8 mouse cellular contexts compared by ENCODE assay signal in the genomic region with DNA sequence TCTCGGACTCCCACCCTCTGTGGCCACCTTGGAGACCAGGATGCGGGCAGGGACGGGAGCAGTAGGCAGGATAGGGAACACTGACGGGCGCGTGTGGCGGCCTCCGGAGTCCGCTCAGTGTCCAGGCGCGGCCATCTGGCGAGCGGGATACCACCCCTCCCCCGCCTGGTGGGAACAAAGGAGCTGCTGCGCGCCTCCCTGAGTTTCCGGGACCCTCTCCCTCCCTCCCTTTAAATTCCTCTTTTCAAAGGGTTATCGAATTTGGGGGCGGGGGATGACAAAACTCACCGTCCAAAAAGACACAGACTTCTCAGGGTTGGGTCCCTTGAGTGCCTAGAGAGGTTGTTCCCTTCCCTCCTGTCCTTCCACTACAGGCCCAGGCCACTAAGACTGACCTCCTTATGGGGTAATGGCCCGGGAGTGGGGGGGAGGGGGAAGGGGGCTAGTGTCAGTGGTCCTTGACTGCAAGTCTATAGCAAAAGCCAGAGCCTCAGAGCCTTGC. TPM values are rescaled to one million over a fixed set of nuclear protein-coding genes. Genes with fewer than 3 reads are reported as not detected.
DNase-seq lines count a peak whose midpoint lies in the region; ATAC-seq lines count a peak whose summit lies in the region.

No protein-coding gene starts in this region.

- peak overlapping the region; percentile 98 for H3K27ac ChIP-seq in neural tube, embryonic 11.5 days (ENCODE audit: low read depth, low read length)
- peak overlapping the region; percentile 99 for H3K27ac ChIP-seq in limb, embryonic 12.5 days
- peak overlapping the region; percentile 98 for H3K27ac ChIP-seq in stomach, embryonic 14.5 days (ENCODE audit: low read length)

- peaks cover 14% of the 10 kb centered on the region for H3K36me3 ChIP-seq in neural tube, embryonic 11.5 days (ENCODE audit: control insufficient read depth, insufficient read depth, low read length)
- peaks cover 32% of the 10 kb centered on the region for H3K36me3 ChIP-seq in limb, embryonic 12.5 days
- peaks cover 29% of the 10 kb centered on the region for H3K36me3 ChIP-seq in stomach, embryonic 14.5 days (ENCODE audit: control insufficient read depth, insufficient read depth, low read length)

- peak overlapping the region; percentile 91 for H3K4me3 ChIP-seq in neural tube, embryonic 11.5 days (ENCODE audit: low read depth, low read length)
- H3K4me3 ChIP-seq in limb, embryonic 12.5 days (replicated peaks), result peak overlapping the region; percentile 91
- peak overlapping the region; percentile 94 for H3K4me3 ChIP-seq in stomach, embryonic 14.5 days (ENCODE audit: low read depth, low read length)

- H3K4me1 ChIP-seq in neural tube, embryonic 11.5 days (ENCODE audit: control insufficient read depth, insufficient read depth, low read length), result peaks cover 28% of the 10 kb centered on the region
- peaks cover 34% of the 10 kb centered on the region for H3K4me1 ChIP-seq in limb, embryonic 12.5 days (replicated peaks)
- peaks cover 29% of the 10 kb centered on the region for H3K4me1 ChIP-seq in stomach, embryonic 14.5 days (ENCODE audit: control insufficient read depth, insufficient read depth, low read length)

- peak overlapping the region; percentile 92 for H3K9ac ChIP-seq in neural tube, embryonic 11.5 days (ENCODE audit: low read length)
- peak overlapping the region; percentile 93 for H3K9ac ChIP-seq in limb, embryonic 12.5 days (replicated peaks)
- peak overlapping the region; percentile 92 for H3K9ac ChIP-seq in stomach, embryonic 14.5 days (replicated peaks; ENCODE audit: low read depth, low read length)

- H3K4me2 ChIP-seq in neural tube, embryonic 11.5 days (ENCODE audit: low read depth), result peak overlapping the region; percentile 95
- H3K4me2 ChIP-seq in limb, embryonic 12.5 days, result peak overlapping the region; percentile 97
- peak overlapping the region; percentile 97 for H3K4me2 ChIP-seq in stomach, embryonic 14.5 days (replicated peaks; ENCODE audit: low read depth, low read length)

- H3K27me3 ChIP-seq in neural tube, embryonic 11.5 days (ENCODE audit: control insufficient read depth, insufficient read depth, low read length), result no peaks in the 10 kb centered on the region
- H3K27me3 ChIP-seq in limb, embryonic 12.5 days, result no peaks in the 10 kb centered on the region
- H3K27me3 ChIP-seq in stomach, embryonic 14.5 days (ENCODE audit: control insufficient read depth, insufficient read depth, low read length), result no peaks in the 10 kb centered on the region

- no peak for DNase-seq in neural tube, embryonic 11.5 days (ENCODE audit: low spot score)
- DNase-seq in neural tube, embryonic 10.5 days (ENCODE audit: extremely low spot score, low spot score), result no peak
- DNase-seq in spleen, adult 12 weeks (ENCODE audit: low spot score), result no peak
- DNase-seq in adrenal gland, adult 2 months, result no peak

- H3K9me3 ChIP-seq in neural tube, embryonic 11.5 days (ENCODE audit: control insufficient read depth, low read length), result no peaks in the 10 kb centered on the region
- H3K9me3 ChIP-seq in limb, embryonic 12.5 days, result no peaks in the 10 kb centered on the region
- no peaks in the 10 kb centered on the region for H3K9me3 ChIP-seq in stomach, embryonic 14.5 days (ENCODE audit: control insufficient read depth, low read depth, low read length)

- WGBS in neural tube, embryonic 11.5 days, result 0% methylated on average over 21 of the region's 21 CpGs
- under 1% methylated on average over 21 of the region's 21 CpGs for WGBS in limb, embryonic 12.5 days
- WGBS in stomach, embryonic 14.5 days, result 0% methylated on average over 15 of the region's 21 CpGs

- ATAC-seq in neural tube, embryonic 11.5 days (ENCODE audit: insufficient read depth, low FRiP score, low TSS enrichment), result peak; percentile 39
- ATAC-seq in erythroid progenitor cell, adult 5-6 weeks (replicated peaks; ENCODE audit: low FRiP score, poor library complexity, severe bottlenecking), result peak; percentile 3; the same call in 1 of the 2 replicates
- ATAC-seq in limb, embryonic 12.5 days (ENCODE audit: insufficient number of reproducible peaks, insufficient read depth, low FRiP score, low TSS enrichment, low read depth), result peak; percentile 54; the same call in 1 of the 2 replicates
- ATAC-seq in stomach, embryonic 14.5 days (ENCODE audit: insufficient number of reproducible peaks, insufficient read depth, low FRiP score, low read depth), result peak; percentile 3
- no peak for ATAC-seq in activated CD4-positive, CD25-positive, alpha-beta regulatory T cell, adult 4 months

RNA-seq across cellular contexts. Expression of a gene that starts 0.5 kb away (rescaled TPM):
- polyA plus RNA-seq in neural tube, embryonic 11.5 days (2014; fragmentation: Nextera tagmentation; extraction: Ambion mirVana), result 108 and 125 TPM in 2 replicates
- total RNA-seq in erythroid progenitor cell, adult 5-6 weeks (2015; ENCODE audit: low replicate concordance), result 3.2 and 16.3 TPM in 2 replicates
- total RNA-seq in erythroid progenitor cell, adult 5-6 weeks (2017; ENCODE audit: low replicate concordance), result 0.83 and 2.8 TPM in 2 replicates
- 70.3 and 79.1 TPM in 2 replicates for polyA plus RNA-seq in limb, embryonic 12.5 days (2016; fragmentation: Nextera tagmentation; extraction: Ambion mirVana)
- 69.0 and 70.9 TPM in 2 replicates for polyA plus RNA-seq in stomach, embryonic 14.5 days (2014; fragmentation: Nextera tagmentation; extraction: Ambion mirVana)
- 10 to 100 TPM; 28.8 to 40.3 TPM for polyA plus RNA-seq in activated CD4-positive, CD25-positive, alpha-beta regulatory T cell, adult 4 months (2017; shearing (Covaris generic))
- 1,000 to 10,000 TPM in 1 of 2 experiments, 100 to 1,000 TPM in 1; 505 to 2,290 TPM for total RNA-seq in adrenal gland, adult 2 months (2021)
- polyA plus RNA-seq in adrenal gland, adult 2 months (2012; rRNA removed), result 7,384 and 9,917 TPM in 2 replicates

RNA-seq across cellular contexts. Expression of a gene that starts 28.6 kb away (rescaled TPM):
- 83.4 and 84.7 TPM in 2 replicates for polyA plus RNA-seq in neural tube, embryonic 11.5 days (2014; fragmentation: Nextera tagmentation; extraction: Ambion mirVana)
- total RNA-seq in erythroid progenitor cell, adult 5-6 weeks (2015; ENCODE audit: low replicate concordance), result 46.1 and 62.0 TPM in 2 replicates
- total RNA-seq in erythroid progenitor cell, adult 5-6 weeks (2017; ENCODE audit: low replicate concordance), result 15.4 and 24.6 TPM in 2 replicates
- polyA plus RNA-seq in limb, embryonic 12.5 days (2016; fragmentation: Nextera tagmentation; extraction: Ambion mirVana), result 73.4 and 77.6 TPM in 2 replicates
- polyA plus RNA-seq in stomach, embryonic 14.5 days (2014; fragmentation: Nextera tagmentation; extraction: Ambion mirVana), result 59.7 and 66.9 TPM in 2 replicates
- 10 to 100 TPM; 30.9 to 31.9 TPM for polyA plus RNA-seq in activated CD4-positive, CD25-positive, alpha-beta regulatory T cell, adult 4 months (2017; shearing (Covaris generic))
- 10 to 100 TPM; 56.0 to 62.0 TPM for total RNA-seq in adrenal gland, adult 2 months (2021)
- polyA plus RNA-seq in adrenal gland, adult 2 months (2012; rRNA removed), result 43.8 and 53.7 TPM in 2 replicates

RNA-seq across cellular contexts. Expression of a gene that starts 40.8 kb away (rescaled TPM):
- polyA plus RNA-seq in neural tube, embryonic 11.5 days (2014; fragmentation: Nextera tagmentation; extraction: Ambion mirVana), result 286 and 291 TPM in 2 replicates
- 31.4 and 39.0 TPM in 2 replicates for total RNA-seq in erythroid progenitor cell, adult 5-6 weeks (2015; ENCODE audit: low replicate concordance)
- 17.6 and 19.9 TPM in 2 replicates for total RNA-seq in erythroid progenitor cell, adult 5-6 weeks (2017; ENCODE audit: low replicate concordance)
- polyA plus RNA-seq in limb, embryonic 12.5 days (2016; fragmentation: Nextera tagmentation; extraction: Ambion mirVana), result 233 and 242 TPM in 2 replicates
- polyA plus RNA-seq in stomach, embryonic 14.5 days (2014; fragmentation: Nextera tagmentation; extraction: Ambion mirVana), result 218 and 224 TPM in 2 replicates
- 100 to 1,000 TPM; 118 to 137 TPM for polyA plus RNA-seq in activated CD4-positive, CD25-positive, alpha-beta regulatory T cell, adult 4 months (2017; shearing (Covaris generic))
- total RNA-seq in adrenal gland, adult 2 months (2021), result 100 to 1,000 TPM; 113 to 141 TPM
- polyA plus RNA-seq in adrenal gland, adult 2 months (2012; rRNA removed), result 161 and 178 TPM in 2 replicates

RNA-seq across cellular contexts. Expression of a gene that starts 40.8 kb away (rescaled TPM):
- polyA plus RNA-seq in neural tube, embryonic 11.5 days (2014; fragmentation: Nextera tagmentation; extraction: Ambion mirVana), result 36.7 and 40.5 TPM in 2 replicates
- total RNA-seq in erythroid progenitor cell, adult 5-6 weeks (2015; ENCODE audit: low replicate concordance), result 3.2 and 6.7 TPM in 2 replicates
- 0.91 and 1.3 TPM in 2 replicates for total RNA-seq in erythroid progenitor cell, adult 5-6 weeks (2017; ENCODE audit: low replicate concordance)
- polyA plus RNA-seq in limb, embryonic 12.5 days (2016; fragmentation: Nextera tagmentation; extraction: Ambion mirVana), result 36.2 and 42.1 TPM in 2 replicates
- 27.8 and 29.5 TPM in 2 replicates for polyA plus RNA-seq in stomach, embryonic 14.5 days (2014; fragmentation: Nextera tagmentation; extraction: Ambion mirVana)
- 1 to 10 TPM; 3.5 to 4.9 TPM for polyA plus RNA-seq in activated CD4-positive, CD25-positive, alpha-beta regulatory T cell, adult 4 months (2017; shearing (Covaris generic))
- total RNA-seq in adrenal gland, adult 2 months (2021), result 10 to 100 TPM; 18.3 to 20.9 TPM
- polyA plus RNA-seq in adrenal gland, adult 2 months (2012; rRNA removed), result 91.6 and 95.4 TPM in 2 replicates

Comparison
In these comparisons a context has a peak if more than half of its experiments do, and no peak if none do; other contexts are left out.
1. RNA of a gene that starts 0.5 kb away (polyA plus RNA-seq): 7,384 to 9,917 TPM in adrenal gland, adult 2 months; 108 to 125 TPM in neural tube, embryonic 11.5 days, 69.0 to 70.9 TPM in stomach, embryonic 14.5 days, 70.3 to 79.1 TPM in limb, embryonic 12.5 days and 28.8 to 40.3 TPM in activated CD4-positive, CD25-positive, alpha-beta regulatory T cell, adult 4 months; every median in the first group is over 10 times any median in the second.
2. Peak in every context shown above with its lines, with median percentiles within 50 percentile points of each other: H3K27ac ChIP-seq, H3K4me2 ChIP-seq, H3K4me3 ChIP-seq and H3K9ac ChIP-seq.